Mouse (Mus musculus) forebrain, embryonic 16.5 days (tissue): Measurements from ENCODE around the gene Castor2. TPM values are rescaled to one million over a fixed set of nuclear protein-coding genes. Genes with fewer than 3 reads are reported as not detected.

Source experiments
- ATAC-seq: fragments of 200-750 bp; cut with Nextera tagmentation; 2 replicates; pipeline ENCODE4 v1.8.0; 2017; ENCODE audit warnings: mild to moderate bottlenecking, moderate library complexity
- H3K27ac ChIP-seq: fragments of 300-500 bp; sonication (generic); 2 replicates; pipeline ENCODE4 v1.5.1; 2014; ENCODE audit warnings: low read length, control low read depth
- H3K27me3 ChIP-seq: fragments of 300-500 bp; sonication (generic); replicated peaks from 2 replicates; pipeline ENCODE4 v1.6.1; 2014; ENCODE audit warnings: low read length; ENCODE audit not compliant: control insufficient read depth, insufficient read depth
- H3K36me3 ChIP-seq: fragments of 300-500 bp; sonication (generic); 2 replicates; pipeline ENCODE4 v1.6.1; 2014; ENCODE audit not compliant: control insufficient read depth, insufficient read depth
- H3K4me1 ChIP-seq: fragments of 300-500 bp; sonication (generic); replicated peaks from 2 replicates; pipeline ENCODE4 v1.6.1; 2014; ENCODE audit warnings: low read length; ENCODE audit not compliant: control insufficient read depth, insufficient read depth
- H3K4me2 ChIP-seq: fragments of 300-500 bp; sonication (generic); 2 replicates; pipeline ENCODE4 v1.6.1; 2014; ENCODE audit warnings: mild to moderate bottlenecking, low read length, control low read depth
- H3K4me3 ChIP-seq: fragments of 300-500 bp; sonication (generic); replicated peaks from 2 replicates; pipeline ENCODE4 v1.5.1; 2014; ENCODE audit warnings: mild to moderate bottlenecking, low read length, control low read depth
- H3K9ac ChIP-seq: fragments of 300-500 bp; sonication (generic); replicated peaks from 2 replicates; pipeline ENCODE4 v1.6.1; 2014; ENCODE audit warnings: low read depth, low read length, control low read depth
- H3K9me3 ChIP-seq: fragments of 300-500 bp; sonication (generic); 2 replicates; pipeline ENCODE4 v1.6.1; 2016; ENCODE audit warnings: low read length; ENCODE audit not compliant: control insufficient read depth
- WGBS: fragments of 180-500 bp; shearing (Covaris S2); extraction: QIAGEN DNeasy Blood & Tissue Kit; methylation state at CpG from one replicate; pipeline ENCODE4 v1.1.7; 2014; 5-methylcytosine and 5-hydroxymethylcytosine counted together
- polyA plus RNA-seq: library from polyadenylated mRNA; unstranded; fragments of >200 nt; fragmentation: Nextera tagmentation; extraction: Ambion mirVana; gene quantifications from 2 replicates; pipeline ENCODE4 v1.2.1, GENCODE M21; 2015

Gene Castor2
- polyA plus RNA-seq, 1 experiment from 2014 or later, result 31.4 TPM

DNA sequence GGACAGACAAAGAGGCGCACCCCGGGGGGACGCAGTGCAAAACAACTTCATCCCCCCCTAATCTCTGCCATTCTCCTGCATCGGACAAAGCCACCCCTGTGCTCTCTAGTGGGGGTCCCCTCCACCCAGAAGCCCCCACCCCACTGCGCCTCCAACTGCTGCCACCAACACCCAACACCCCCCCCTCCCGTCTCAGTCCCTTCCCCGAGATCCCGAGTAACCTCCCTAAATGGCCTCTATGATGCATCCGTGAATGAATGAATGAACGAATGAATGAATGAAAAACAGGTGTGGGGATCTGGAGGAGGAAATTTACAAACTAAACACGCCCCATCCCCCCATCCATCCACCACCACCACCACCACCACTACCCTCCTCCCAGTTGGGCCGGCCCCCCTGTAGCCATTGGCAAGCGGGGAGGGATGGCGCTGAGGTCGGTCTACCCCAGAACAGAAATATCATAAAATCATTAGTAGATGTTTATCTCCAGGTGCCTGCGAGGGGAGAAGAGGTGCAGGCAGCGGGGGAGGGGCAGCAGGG, 791 bp downstream of the Castor2 start:
- H3K27ac ChIP-seq, result peak overlapping the region; percentile 95
- peak overlapping the region; percentile 81 for H3K4me2 ChIP-seq
- no peaks in the 10 kb centered on the region for H3K9me3 ChIP-seq
- H3K4me3 ChIP-seq, result peak overlapping the region; percentile 87
- peak; percentile 4; the same call in 1 of the 2 replicates for ATAC-seq
- 2% methylated on average over 16 of the region's 17 CpGs for WGBS
- H3K4me1 ChIP-seq, result peaks cover 28% of the 10 kb centered on the region
- H3K27me3 ChIP-seq, result no peaks in the 10 kb centered on the region
- peak overlapping the region; percentile 91 for H3K9ac ChIP-seq
- no peaks in the 10 kb centered on the region; the same call in 1 of the 2 replicates for H3K36me3 ChIP-seq

DNA sequence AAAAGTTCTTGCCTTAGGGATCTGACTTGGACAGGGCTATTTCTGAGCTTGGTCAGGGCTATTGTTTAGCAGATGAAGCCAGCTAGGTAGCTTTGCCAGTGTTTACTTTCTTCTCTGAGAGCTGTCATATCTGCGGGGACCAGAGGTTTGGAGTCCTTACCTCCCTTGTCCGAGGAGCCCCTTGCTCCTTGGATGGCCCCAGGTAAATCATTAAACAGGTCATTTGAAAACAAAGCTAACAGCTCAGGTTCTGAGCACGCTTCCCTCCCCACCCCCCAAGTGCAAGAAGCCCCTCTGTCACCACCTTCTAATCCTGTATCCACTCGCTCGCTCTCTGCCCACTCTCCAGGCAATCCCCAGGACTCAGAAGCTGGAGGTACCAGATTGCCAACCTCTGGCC, 1.8 kb downstream of the Castor2 start:
- no peak overlapping the region for H3K27ac ChIP-seq
- peaks cover 28% of the 10 kb centered on the region for H3K4me1 ChIP-seq
- no peak for ATAC-seq

DNA sequence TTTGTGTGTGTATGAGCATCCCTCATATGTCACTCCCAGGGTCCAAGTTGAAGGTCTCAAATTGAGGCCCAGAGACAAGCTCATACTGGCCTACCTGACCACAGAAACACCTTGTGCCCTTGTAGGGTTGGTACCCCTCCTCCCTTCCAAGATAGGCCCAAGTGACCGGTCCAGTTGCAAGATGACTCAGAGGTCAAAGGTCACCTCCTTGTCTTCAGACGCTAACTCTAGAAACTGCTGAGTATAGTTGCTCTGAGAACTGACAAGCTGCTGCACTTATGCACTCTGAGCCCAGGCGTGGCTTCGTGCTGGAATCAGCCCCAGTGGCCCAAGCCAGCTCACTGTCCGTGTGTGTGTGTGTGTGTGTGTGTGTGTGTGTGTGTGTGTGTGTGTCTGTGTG, 2.4 kb downstream of the Castor2 start:
- no peaks in the 10 kb centered on the region for H3K9me3 ChIP-seq
- H3K27ac ChIP-seq, result no peak overlapping the region
- H3K4me2 ChIP-seq, result peak overlapping the region; percentile 81
- H3K4me1 ChIP-seq, result peaks cover 28% of the 10 kb centered on the region
- no peak overlapping the region; the same call in 1 of the 2 replicates for H3K9ac ChIP-seq
- no peak for ATAC-seq
- no peaks in the 10 kb centered on the region for H3K27me3 ChIP-seq
- peak overlapping the region; percentile 87 for H3K4me3 ChIP-seq
- H3K36me3 ChIP-seq, result peaks cover 9% of the 10 kb centered on the region
- 36% methylated on average over 5 of the region's 5 CpGs for WGBS

More for the DNA sequence above, 1.8 kb downstream of the Castor2 start:
- Histone ChIP-seq H3K4me3 (peak overlapping the region; percentile 87), H3K36me3 (peaks cover 7% of the 10 kb centered on the region), H3K4me2 (peak overlapping the region; percentile 81), H3K9me3 (no peaks in the 10 kb centered on the region), H3K27me3 (no peaks in the 10 kb centered on the region), H3K9ac (peak overlapping the region; percentile 32)
- 66% methylated on average over 5 of the region's 5 CpGs for WGBS

DNA sequence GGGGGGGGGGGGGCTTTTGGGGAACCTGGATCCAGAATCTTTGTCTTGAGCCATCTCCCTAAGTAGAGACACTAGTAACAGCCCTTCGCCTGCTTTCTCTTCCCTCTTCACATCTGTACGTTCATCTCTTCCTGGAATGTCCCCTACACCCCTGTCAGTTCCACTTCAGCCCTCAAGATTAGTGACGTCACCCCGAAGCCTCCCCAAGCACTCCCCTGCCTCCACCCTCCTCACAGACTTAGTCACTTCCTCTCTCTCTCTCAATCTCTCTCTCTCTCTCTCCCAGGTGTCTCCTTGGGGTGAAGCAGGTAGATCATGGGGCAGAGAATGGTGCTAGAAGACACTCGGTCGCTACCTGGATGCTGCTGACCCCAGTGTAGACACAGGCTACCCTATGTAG, 3.2 kb downstream of the Castor2 start:
- H3K27ac ChIP-seq, result no peak overlapping the region

DNA sequence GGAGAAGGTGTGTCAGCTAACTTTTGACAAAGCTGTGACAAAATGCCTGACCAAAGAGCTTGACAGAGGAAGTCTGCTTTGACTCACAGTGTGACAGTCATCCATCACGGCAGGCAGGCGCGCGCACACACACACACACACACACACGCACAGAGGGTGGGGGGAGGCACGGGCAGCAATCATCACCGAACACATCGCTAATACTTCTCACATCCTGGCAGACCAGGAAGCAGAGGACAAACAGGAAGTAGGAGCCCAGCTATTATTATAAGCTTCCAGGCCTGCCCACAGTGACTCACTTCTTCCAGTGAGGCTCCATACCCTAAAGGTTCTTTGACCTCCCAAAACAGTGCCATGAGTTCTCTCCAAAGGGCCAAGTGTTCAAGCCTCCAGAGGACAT, 6.3 kb downstream of the Castor2 start:
- H3K9ac ChIP-seq, result no peak overlapping the region
- H3K9me3 ChIP-seq, result no peaks in the 10 kb centered on the region
- peaks cover 11% of the 10 kb centered on the region for H3K36me3 ChIP-seq
- peaks cover 19% of the 10 kb centered on the region for H3K4me1 ChIP-seq
- no peaks in the 10 kb centered on the region for H3K27me3 ChIP-seq
- no peak overlapping the region for H3K27ac ChIP-seq
- ATAC-seq, result no peak
- no peak overlapping the region for H3K4me3 ChIP-seq
- 92% methylated on average over 8 of the region's 8 CpGs for WGBS
- no peak overlapping the region for H3K4me2 ChIP-seq

More for the DNA sequence above, 3.2 kb downstream of the Castor2 start:
- 77% methylated on average over 6 of the region's 6 CpGs for WGBS
- peaks cover 9% of the 10 kb centered on the region for H3K36me3 ChIP-seq
- no peak for ATAC-seq
- H3K9me3 ChIP-seq, result no peaks in the 10 kb centered on the region
- H3K27me3 ChIP-seq, result no peaks in the 10 kb centered on the region
- H3K4me3 ChIP-seq, result no peak overlapping the region
- H3K4me1 ChIP-seq, result peaks cover 28% of the 10 kb centered on the region
- no peak overlapping the region for H3K9ac ChIP-seq
- H3K4me2 ChIP-seq, result no peak overlapping the region; the same call in 1 of the 2 replicates

DNA sequence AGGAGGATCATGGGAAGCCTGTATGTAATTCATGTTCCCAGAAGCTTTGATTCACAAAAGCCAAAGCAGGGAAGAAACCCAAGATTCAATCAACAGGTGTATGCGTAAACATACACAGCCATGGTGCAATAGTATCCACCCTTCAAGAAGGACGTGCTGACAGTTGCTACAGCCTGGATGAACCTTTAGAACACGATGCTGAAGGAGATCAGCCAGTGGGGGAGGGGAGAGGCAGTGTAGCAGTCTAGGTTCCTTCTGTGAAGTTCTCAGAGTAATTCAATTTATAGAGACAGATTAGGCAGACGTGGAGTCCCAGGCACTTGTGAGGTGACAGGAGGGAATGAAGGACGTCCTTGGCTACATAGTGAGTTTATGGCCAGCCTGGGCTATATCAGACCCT, 15.5 kb downstream of the Castor2 start:
- Histone ChIP-seq H3K27ac (no peak overlapping the region), H3K9ac (no peak overlapping the region), H3K36me3 (peaks cover 8% of the 10 kb centered on the region; the same call in 1 of the 2 replicates), H3K4me2 (no peak overlapping the region), H3K9me3 (no peaks in the 10 kb centered on the region), H3K4me1 (no peaks in the 10 kb centered on the region), H3K4me3 (no peak overlapping the region), H3K27me3 (no peaks in the 10 kb centered on the region)
- ATAC-seq, result no peak
- WGBS, result 88% methylated on average over 5 of the region's 5 CpGs

DNA sequence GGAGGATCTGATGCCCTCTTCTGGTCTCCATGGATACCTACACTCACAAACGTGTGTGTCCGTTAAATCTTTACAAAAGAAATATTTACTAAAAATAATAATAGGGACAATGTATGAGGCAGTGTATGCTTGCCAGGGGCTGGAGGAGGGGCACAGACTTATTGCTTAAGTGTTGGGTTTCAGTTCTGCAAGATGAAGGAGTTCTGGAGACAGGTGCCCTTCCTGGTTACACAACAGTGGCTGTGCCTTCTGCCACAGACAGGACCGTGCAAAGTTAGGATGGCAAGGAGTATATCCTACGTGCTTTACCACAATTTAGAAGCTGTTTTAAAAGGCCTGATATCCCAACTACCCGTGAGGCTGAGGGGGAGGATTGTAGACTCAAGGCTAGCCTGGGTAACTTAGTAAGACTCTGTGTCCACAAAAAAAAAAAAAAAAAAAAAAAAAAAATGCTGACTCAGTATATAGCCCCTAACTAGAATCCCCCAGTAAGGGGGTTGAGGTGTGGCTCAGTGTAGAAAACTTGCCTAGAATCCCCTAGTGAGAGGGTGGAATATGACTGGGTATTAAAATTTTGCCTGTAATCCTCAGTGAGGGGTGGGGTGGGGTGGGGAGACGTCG, 16.2 kb downstream of the Castor2 start:
- Histone ChIP-seq H3K9ac (no peak overlapping the region), H3K27me3 (no peaks in the 10 kb centered on the region), H3K4me1 (no peaks in the 10 kb centered on the region), H3K4me3 (no peak overlapping the region), H3K27ac (no peak overlapping the region), H3K4me2 (no peak overlapping the region), H3K36me3 (peaks cover 8% of the 10 kb centered on the region; the same call in 1 of the 2 replicates), H3K9me3 (no peaks in the 10 kb centered on the region)
- WGBS, result 95% methylated on average over 7 of the region's 7 CpGs
- ATAC-seq, result no peak

DNA sequence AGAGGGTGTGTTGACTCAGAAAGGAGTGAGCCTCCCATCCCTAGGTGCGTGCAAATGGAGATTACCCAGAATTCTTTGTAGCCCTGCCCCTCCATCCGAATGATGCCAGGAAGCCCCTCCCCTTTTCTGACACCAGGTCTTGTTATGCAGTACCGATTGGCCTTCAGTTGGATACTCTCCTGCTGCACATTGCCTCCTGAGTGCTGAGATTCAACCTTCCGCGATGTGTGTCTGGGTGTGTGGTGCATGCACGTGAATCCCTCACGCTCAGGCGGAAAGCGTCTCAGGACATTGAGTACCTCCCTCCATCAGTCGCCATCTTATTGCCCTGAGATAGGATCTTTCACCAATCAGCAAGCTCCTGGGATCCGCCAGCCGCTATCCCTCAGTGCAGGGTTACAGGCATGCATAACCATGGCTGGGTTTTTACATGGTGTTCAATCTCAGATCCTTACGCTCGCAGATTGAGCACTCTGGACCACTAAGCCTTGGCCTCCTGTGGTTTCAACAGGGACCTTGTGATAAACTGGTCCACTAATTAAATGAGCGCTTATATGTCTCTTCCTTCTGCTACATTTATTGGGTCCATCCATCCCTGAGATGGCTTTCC, 19.4 kb downstream of the Castor2 start:
- WGBS, result 91% methylated on average over 15 of the region's 15 CpGs
- H3K4me2 ChIP-seq, result no peak overlapping the region
- no peak for ATAC-seq
- no peaks in the 10 kb centered on the region for H3K4me1 ChIP-seq
- H3K36me3 ChIP-seq, result peaks cover 4% of the 10 kb centered on the region; the same call in 1 of the 2 replicates
- no peaks in the 10 kb centered on the region for H3K9me3 ChIP-seq
- H3K4me3 ChIP-seq, result no peak overlapping the region
- no peak overlapping the region for H3K27ac ChIP-seq
- H3K9ac ChIP-seq, result no peak overlapping the region
- H3K27me3 ChIP-seq, result no peaks in the 10 kb centered on the region

DNA sequence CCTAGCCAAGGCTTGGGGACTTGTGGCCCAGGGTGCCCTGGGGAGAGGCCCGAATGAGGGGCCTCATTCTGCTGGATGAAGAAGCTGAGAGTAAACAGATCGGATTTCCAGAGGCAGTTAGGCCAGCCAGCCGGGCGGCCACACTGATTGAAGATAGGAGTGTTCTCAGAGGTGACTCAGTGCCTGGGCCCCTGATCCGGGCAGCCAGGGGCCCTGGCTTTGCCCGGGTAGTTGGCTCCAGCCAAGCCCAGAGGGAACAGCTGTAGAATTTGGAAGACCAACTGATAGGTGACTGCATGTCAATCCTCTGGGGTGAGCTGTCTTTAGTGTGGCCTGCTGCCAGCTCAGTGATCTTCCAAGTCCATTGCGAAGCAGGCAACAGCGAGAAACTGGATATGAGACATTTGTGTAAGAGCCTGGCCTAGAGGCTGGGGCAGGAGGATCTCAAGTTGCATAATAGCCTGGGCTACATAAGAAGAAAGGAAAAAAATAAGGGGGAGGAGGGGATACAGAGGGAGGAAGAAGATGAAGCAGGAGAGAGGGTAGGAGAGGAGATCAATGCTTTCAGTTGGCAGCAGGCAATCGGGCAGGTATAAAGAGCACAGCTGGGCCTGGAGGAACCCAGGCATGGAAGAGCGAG, 20.1 kb downstream of the Castor2 start:
- Histone ChIP-seq H3K27ac (no peak overlapping the region), H3K9ac (no peak overlapping the region), H3K36me3 (peaks cover 4% of the 10 kb centered on the region; the same call in 1 of the 2 replicates), H3K4me2 (no peak overlapping the region), H3K9me3 (no peaks in the 10 kb centered on the region), H3K4me3 (no peak overlapping the region), H3K4me1 (no peaks in the 10 kb centered on the region), H3K27me3 (no peaks in the 10 kb centered on the region)
- no peak for ATAC-seq
- 81% methylated on average over 10 of the region's 10 CpGs for WGBS
